Mouse (Mus musculus): ENCODE measurements around the gene Mesd.

Mesd gene

GRCm38 (mm10) chr7:83884021-83884658 lies at the start of gene Mesd, which contains the start of gene Tlnrd1:
Mesd (plus strand) TSS chr7:83884466.
Tlnrd1 (minus strand) TSS chr7:83884305.
- DNase-seq = peak; percentile 90

- no peak for DNase-seq
These were observed 45.6 kb upstream of the Mesd start for GRCm38 (mm10) chr7:83838525-83839224.

GRCm38 (mm10) chr7:83840076-83840475 lies 44.2 kb upstream of the Mesd start:
- no peak for DNase-seq

GRCm38 (mm10) chr7:83842486-83843259 lies 41.6 kb upstream of the Mesd start:
- no peak for DNase-seq

- no peak for DNase-seq
These were observed 39.5 kb upstream of the Mesd start for GRCm38 (mm10) chr7:83844807-83845206.

GRCm38 (mm10) chr7:83847187-83848075 lies 36.8 kb upstream of the Mesd start:
- DNase-seq = no peak

GRCm38 (mm10) chr7:83851569-83852380 lies 32.5 kb upstream of the Mesd start:
- DNase-seq = no peak

GRCm38 (mm10) chr7:83852381-83853380 lies 31.6 kb upstream of the Mesd start:
- DNase-seq = no peak

- DNase-seq = no peak
These were observed 29.1 kb upstream of the Mesd start for GRCm38 (mm10) chr7:83855203-83855602.

- DNase-seq = no peak
These were observed 27.7 kb upstream of the Mesd start for GRCm38 (mm10) chr7:83856353-83857207.

GRCm38 (mm10) chr7:83857208-83857488 lies 27.1 kb upstream of the Mesd start:
- DNase-seq = no peak

- DNase-seq = no peak
These were observed 26.3 kb upstream of the Mesd start for GRCm38 (mm10) chr7:83857921-83858320.

GRCm38 (mm10) chr7:83859378-83860083 lies 24.7 kb upstream of the Mesd start:
- DNase-seq = no peak

- no peak for DNase-seq
These were observed 20.7 kb upstream of the Mesd start for GRCm38 (mm10) chr7:83863554-83863953.

GRCm38 (mm10) chr7:83868200-83868599 lies 16.1 kb upstream of the Mesd start:
- DNase-seq = no peak

GRCm38 (mm10) chr7:83869839-83870543 lies 14.3 kb upstream of the Mesd start:
- no peak for DNase-seq

- DNase-seq = no peak
These were observed 7.2 kb upstream of the Mesd start for GRCm38 (mm10) chr7:83877088-83877487.

GRCm38 (mm10) chr7:83878676-83879448 lies 5.4 kb upstream of the Mesd start:
- DNase-seq = no peak

Data from cerebellum, adult 11-12 months (tissue).